Mouse (Mus musculus): ENCODE measurements around the gene Med9. TPM values are rescaled to one million over a fixed set of nuclear protein-coding genes. Genes with fewer than 3 reads are reported as not detected.

Gene Med9
- total RNA-seq, 2 experiments from 2014 or later = 2.9 to 8.9 TPM

GRCm38 (mm10) chr11:59977831-59978230 lies 29.8 kb downstream of the Med9 start:
- no peak for ATAC-seq (replicated peaks; ENCODE audit: low FRiP score, poor library complexity, severe bottlenecking)

- no peak for ATAC-seq (replicated peaks; ENCODE audit: low FRiP score, poor library complexity, severe bottlenecking)
These were observed 41.4 kb downstream of the Med9 start for GRCm38 (mm10) chr11:59989406-59989805.

- no peak for ATAC-seq (replicated peaks; ENCODE audit: low FRiP score, poor library complexity, severe bottlenecking)
These were observed 43.4 kb downstream of the Med9 start for GRCm38 (mm10) chr11:59991365-59991764.

- no peak for ATAC-seq (replicated peaks; ENCODE audit: low FRiP score, poor library complexity, severe bottlenecking)
These were observed 46.3 kb downstream of the Med9 start for GRCm38 (mm10) chr11:59994318-59994717.

GRCm38 (mm10) chr11:60001231-60001980 lies 53.4 kb downstream of the Med9 start:
- no peak for ATAC-seq (replicated peaks; ENCODE audit: low FRiP score, poor library complexity, severe bottlenecking)

- ATAC-seq (replicated peaks; ENCODE audit: low FRiP score, poor library complexity, severe bottlenecking) = no peak
These were observed 55.8 kb downstream of the Med9 start for GRCm38 (mm10) chr11:60003811-60004210.

GRCm38 (mm10) chr11:60004716-60005115 lies 56.7 kb downstream of the Med9 start:
- no peak for ATAC-seq (replicated peaks; ENCODE audit: low FRiP score, poor library complexity, severe bottlenecking)

- no peak for ATAC-seq (replicated peaks; ENCODE audit: low FRiP score, poor library complexity, severe bottlenecking)
These were observed 57.9 kb downstream of the Med9 start for GRCm38 (mm10) chr11:60005866-60006265.

- ATAC-seq (replicated peaks; ENCODE audit: low FRiP score, poor library complexity, severe bottlenecking) = no peak
These were observed 61.4 kb downstream of the Med9 start for GRCm38 (mm10) chr11:60009451-60009850.

GRCm38 (mm10) chr11:60011516-60011915 lies 63.5 kb downstream of the Med9 start:
- no peak for ATAC-seq (replicated peaks; ENCODE audit: low FRiP score, poor library complexity, severe bottlenecking)

Other genes with a start within 250 kb of the Med9 start
- not detected in 2 replicates for gene Pld6, start 160.6 kb upstream of the Med9 start, total RNA-seq (2015; ENCODE audit: low replicate concordance)
- 0.84 TPM in 1 of 2 replicates, not detected in the other for gene Pld6, start 160.6 kb upstream of the Med9 start, total RNA-seq (2017; ENCODE audit: low replicate concordance)
- gene Flcn, start 138.2 kb upstream of the Med9 start, total RNA-seq (2015; ENCODE audit: low replicate concordance) = 4.8 and 17.5 TPM in 2 replicates
- 8.6 and 10.7 TPM in 2 replicates for gene Flcn, start 138.2 kb upstream of the Med9 start, total RNA-seq (2017; ENCODE audit: low replicate concordance)
- gene Nt5m, start 108.8 kb upstream of the Med9 start, total RNA-seq (2015; ENCODE audit: low replicate concordance) = 0.38 and 1.0 TPM in 2 replicates
- gene Nt5m, start 108.8 kb upstream of the Med9 start, total RNA-seq (2017; ENCODE audit: low replicate concordance) = 2.0 TPM in 1 of 2 replicates, not detected in the other
- gene Cops3, start 108.4 kb upstream of the Med9 start, total RNA-seq (2015; ENCODE audit: low replicate concordance) = 57.3 and 117 TPM in 2 replicates
- 31.9 and 41.4 TPM in 2 replicates for gene Cops3, start 108.4 kb upstream of the Med9 start, total RNA-seq (2017; ENCODE audit: low replicate concordance)
- gene Rasd1, start 16.7 kb downstream of the Med9 start, total RNA-seq (2015; ENCODE audit: low replicate concordance) = not detected in 2 replicates
- gene Rasd1, start 16.7 kb downstream of the Med9 start, total RNA-seq (2017; ENCODE audit: low replicate concordance) = not detected in 2 replicates
- gene Pemt, start 98.3 kb downstream of the Med9 start, total RNA-seq (2015; ENCODE audit: low replicate concordance) = 3.8 and 6.7 TPM in 2 replicates
- 0.98 and 6.6 TPM in 2 replicates for gene Pemt, start 98.3 kb downstream of the Med9 start, total RNA-seq (2017; ENCODE audit: low replicate concordance)
- gene Rai1, start 156.8 kb downstream of the Med9 start, total RNA-seq (2015; ENCODE audit: low replicate concordance) = 4.0 and 6.3 TPM in 2 replicates
- gene Rai1, start 156.8 kb downstream of the Med9 start, total RNA-seq (2017; ENCODE audit: low replicate concordance) = 1.3 and 1.5 TPM in 2 replicates